Mouse (Mus musculus): ENCODE measurements around the gene Hspa1a.
A peak's percentile ranks its signal among the peaks of the same experiment; 100 is the strongest.
"Not testable (repeated sequence)": the region's sequence is repeated elsewhere in the genome, so short reads cannot be mapped to it uniquely, and the experiment has no call there.

The Hspa1a gene

GRCm38 (mm10) chr17:35000717-35001451 lies 28.9 kb upstream of the Hspa1a start, which contains the start of gene Vars:
TSS of gene Vars (plus strand) at chr17:35000987.
- DNase-seq: peak; percentile 72

GRCm38 (mm10) chr17:34999871-35000716 lies 28.1 kb upstream of the Hspa1a start:
- not testable (repeated sequence) for DNase-seq

GRCm38 (mm10) chr17:34998526-34999430 lies 26.8 kb upstream of the Hspa1a start:
- no peak for DNase-seq

- DNase-seq: no peak
Observed at GRCm38 (mm10) chr17:34997142-34997483, 25.2 kb upstream of the Hspa1a start.

GRCm38 (mm10) chr17:34996411-34997141 lies 24.6 kb upstream of the Hspa1a start:
- no peak for DNase-seq

- not testable (repeated sequence) for DNase-seq
Observed at GRCm38 (mm10) chr17:34995927-34996326, 24.0 kb upstream of the Hspa1a start.

- not testable (repeated sequence) for DNase-seq
Observed at GRCm38 (mm10) chr17:34995192-34995591, 23.2 kb upstream of the Hspa1a start.

GRCm38 (mm10) chr17:34994751-34995150 lies 22.8 kb upstream of the Hspa1a start:
- DNase-seq: no peak

- no peak for DNase-seq
Observed at GRCm38 (mm10) chr17:34984218-34984617, 12.3 kb upstream of the Hspa1a start.

- no peak for DNase-seq
Observed at GRCm38 (mm10) chr17:34982328-34982727, 10.4 kb upstream of the Hspa1a start.

- peak; percentile 87 for DNase-seq
Observed at GRCm38 (mm10) chr17:34981690-34982180, 9.8 kb upstream of the Hspa1a start, which contains the start of gene Lsm2. TSS of gene Lsm2 (plus strand) at chr17:34981862.

- no peak for DNase-seq
Observed at GRCm38 (mm10) chr17:34980655-34981054, 8.7 kb upstream of the Hspa1a start.

- no peak for DNase-seq
Observed at GRCm38 (mm10) chr17:34979631-34980030, 7.7 kb upstream of the Hspa1a start.

- no peak for DNase-seq
Observed at GRCm38 (mm10) chr17:34978239-34978638, 6.3 kb upstream of the Hspa1a start.

GRCm38 (mm10) chr17:34977000-34977399 lies 5.0 kb upstream of the Hspa1a start:
- no peak for DNase-seq

GRCm38 (mm10) chr17:34975581-34976492 lies 3.9 kb upstream of the Hspa1a start:
- no peak for DNase-seq

GRCm38 (mm10) chr17:34971694-34972068 lies 275 bp downstream of the Hspa1a start:
- DNase-seq: not testable (repeated sequence)

- DNase-seq: not testable (repeated sequence)
Observed at GRCm38 (mm10) chr17:34970850-34971249, 1.1 kb downstream of the Hspa1a start.

GRCm38 (mm10) chr17:34969822-34970221 lies 2.1 kb downstream of the Hspa1a start, which contains the start of gene Gm20481:
TSS of gene Gm20481 (plus strand) at chr17:34969912.
- DNase-seq: not testable (repeated sequence)

GRCm38 (mm10) chr17:34965627-34966026 lies 6.3 kb downstream of the Hspa1a start:
- no peak for DNase-seq

- DNase-seq: no peak
Observed at GRCm38 (mm10) chr17:34964640-34965049, 7.3 kb downstream of the Hspa1a start.
